Mouse (Mus musculus): ENCODE data around the gene Usp54. TPM values are rescaled to one million over a fixed set of nuclear protein-coding genes. Genes with fewer than 3 reads are reported as not detected.
"Not testable (repeated sequence)": the region's sequence is repeated elsewhere in the genome, so short reads cannot be mapped to it uniquely, and the experiment has no call there.

The Usp54 gene
- polyA plus RNA-seq, 1 experiment = 1.5 TPM

DNA sequence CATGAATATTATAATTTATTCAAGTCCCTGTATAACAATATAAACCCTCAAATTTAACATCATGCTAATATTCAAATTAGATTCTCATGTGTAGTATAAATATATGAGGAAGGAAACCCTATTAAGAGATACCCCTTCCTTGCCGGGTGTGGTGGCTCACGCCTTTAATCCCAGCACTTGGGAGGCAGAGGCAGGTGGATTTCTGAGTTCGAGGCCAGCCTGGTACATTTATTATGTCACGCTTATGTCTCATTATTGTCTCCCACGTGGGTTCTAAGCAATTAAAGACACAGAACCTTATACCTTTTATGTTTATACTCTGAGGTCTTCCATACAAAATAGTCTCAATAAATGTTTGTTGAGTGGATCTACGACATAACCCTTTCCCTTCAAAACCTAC, 2.2 kb downstream of the Usp54 start:
- no peaks in the 10 kb centered on the region for H3K4me1 ChIP-seq (ENCODE audit: control insufficient read depth, insufficient read depth, insufficient read length, low read length)
- H3K27ac ChIP-seq (replicated peaks; ENCODE audit: low read depth, low read length) = no peak overlapping the region
- H3K4me3 ChIP-seq (ENCODE audit: insufficient read depth, low read depth, low read length) = no peak overlapping the region

DNA sequence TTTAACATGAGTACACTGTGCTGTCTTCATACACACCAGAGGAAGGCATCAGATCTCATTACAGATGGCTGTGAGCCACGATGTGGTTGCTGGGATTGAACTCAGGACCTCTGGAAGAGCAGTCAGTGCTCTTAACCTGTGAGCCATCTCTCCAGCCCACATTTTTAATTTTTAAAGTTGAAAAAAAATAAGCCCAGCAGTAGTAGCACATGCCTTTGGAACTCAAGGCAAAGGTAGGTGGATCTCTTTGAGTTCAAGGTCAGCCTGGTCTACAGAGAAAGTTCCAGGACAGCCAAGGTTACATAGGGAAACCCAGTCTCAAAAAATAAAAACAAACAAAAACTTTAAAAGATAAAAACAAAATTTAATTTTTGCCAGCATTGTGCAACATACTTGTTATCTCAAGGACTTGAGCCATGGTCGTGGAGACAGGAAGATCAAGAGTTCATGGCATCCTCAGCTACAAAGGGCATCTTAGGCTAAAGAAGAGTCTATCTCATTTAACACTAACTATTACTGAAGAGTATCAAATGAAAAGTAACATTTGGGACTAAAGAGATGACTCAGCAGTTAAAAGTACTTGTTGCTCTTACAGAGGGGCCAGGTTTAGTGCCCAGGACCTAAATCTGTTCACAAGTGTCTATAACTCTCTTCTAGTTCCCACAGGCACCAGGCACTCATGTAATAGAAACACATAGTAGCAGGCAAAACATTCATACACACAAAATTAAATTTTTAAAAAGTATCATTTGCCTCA, 2.9 kb downstream of the Usp54 start:
- Histone ChIP-seq H3K4me1 (ENCODE audit: control insufficient read depth, insufficient read depth, insufficient read length, low read length) (no peaks in the 10 kb centered on the region), H3K4me3 (ENCODE audit: insufficient read depth, low read depth, low read length) (no peak overlapping the region)

DNA sequence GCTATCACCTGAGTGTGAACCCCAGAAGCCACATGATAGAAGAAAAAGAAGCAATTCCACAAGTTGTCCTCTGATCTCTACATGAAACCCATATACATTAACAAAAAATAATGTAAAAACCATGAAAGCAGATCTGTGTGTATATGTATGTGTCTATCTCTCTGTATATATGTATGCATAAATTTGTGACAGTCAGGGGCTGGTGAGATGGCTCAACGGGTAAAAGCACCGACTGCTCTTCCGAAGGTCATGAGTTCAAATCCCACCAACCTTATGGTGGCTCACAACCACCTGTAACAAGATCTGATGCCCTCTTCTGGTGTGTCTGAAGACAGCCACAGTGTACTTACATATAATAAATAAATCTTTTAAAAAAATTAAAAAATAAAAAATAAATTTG, 3.9 kb downstream of the Usp54 start:
- not testable (repeated sequence) for H3K27ac ChIP-seq (replicated peaks; ENCODE audit: low read depth, low read length); H3K4me1 ChIP-seq (ENCODE audit: control insufficient read depth, insufficient read depth, insufficient read length, low read length); H3K4me3 ChIP-seq (ENCODE audit: insufficient read depth, low read depth, low read length)

More for the DNA sequence above, 2.9 kb downstream of the Usp54 start:
- no peak overlapping the region for H3K27ac ChIP-seq (replicated peaks; ENCODE audit: low read depth, low read length)

DNA sequence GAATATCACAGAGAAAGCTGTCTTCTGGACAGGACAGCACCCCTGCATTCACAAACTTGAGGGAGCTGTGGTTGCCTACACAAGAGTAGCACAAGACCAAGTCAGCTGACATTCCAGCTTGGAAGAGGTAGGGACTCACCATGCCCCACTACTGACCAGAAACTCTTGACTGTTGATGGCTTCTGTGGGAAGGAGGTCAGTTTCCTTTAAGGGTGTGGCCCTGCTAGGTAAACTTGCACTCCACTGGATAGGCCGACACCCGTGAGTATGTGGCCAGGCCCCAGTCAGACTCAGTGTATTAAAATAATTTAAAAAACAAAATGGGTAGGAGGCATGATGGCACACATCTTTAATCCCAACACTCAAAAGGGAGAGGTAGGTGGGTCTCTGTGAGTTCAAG, 5.3 kb downstream of the Usp54 start:
- no peak overlapping the region for H3K27ac ChIP-seq (replicated peaks; ENCODE audit: low read depth, low read length)
- no peak overlapping the region for H3K4me3 ChIP-seq (ENCODE audit: insufficient read depth, low read depth, low read length)
- no peaks in the 10 kb centered on the region for H3K4me1 ChIP-seq (ENCODE audit: control insufficient read depth, insufficient read depth, insufficient read length, low read length)

DNA sequence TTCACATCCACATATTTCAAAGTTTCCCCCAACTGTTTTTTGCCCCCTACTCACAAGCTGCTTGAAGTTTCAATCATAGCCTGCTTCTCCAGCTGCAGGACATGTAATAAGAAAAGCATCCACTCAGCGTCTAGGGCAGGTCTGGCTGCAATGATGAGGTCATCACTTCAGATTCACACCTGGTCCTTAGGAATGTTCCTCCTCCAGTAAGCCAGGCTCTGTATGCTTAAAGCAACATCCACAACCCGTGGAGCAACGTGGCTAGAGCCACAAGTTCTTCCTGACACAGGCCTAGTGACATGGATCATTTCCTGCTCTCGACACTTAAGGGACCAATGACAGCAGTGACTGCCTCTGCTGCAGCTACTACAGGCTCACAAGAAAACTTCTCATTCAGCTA, 9.6 kb downstream of the Usp54 start:
- no peaks in the 10 kb centered on the region for H3K4me1 ChIP-seq (ENCODE audit: control insufficient read depth, insufficient read depth, insufficient read length, low read length)

DNA sequence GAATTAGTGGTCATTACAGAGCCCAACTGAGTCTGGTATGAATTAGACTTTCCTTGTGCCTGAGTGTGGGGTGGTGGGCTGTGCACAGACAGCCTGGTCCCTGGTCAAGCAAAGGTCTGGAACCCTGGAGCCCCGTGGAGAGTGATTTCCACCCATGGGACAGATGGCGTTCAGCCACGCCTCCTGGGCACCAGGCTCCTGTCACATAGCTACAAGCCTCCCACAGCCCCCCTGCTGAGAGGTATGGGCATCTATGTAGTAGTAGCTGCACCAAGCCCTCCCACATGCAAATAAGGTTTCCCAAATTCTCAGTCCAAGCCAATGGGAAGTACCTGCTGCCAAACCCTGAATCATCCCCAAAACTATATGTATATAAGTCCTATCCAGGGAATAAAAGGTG, 13.9 kb downstream of the Usp54 start:
- Histone ChIP-seq H3K4me1 (ENCODE audit: control insufficient read depth, insufficient read depth, insufficient read length, low read length) (no peaks in the 10 kb centered on the region), H3K27ac (replicated peaks; ENCODE audit: low read depth, low read length) (no peak overlapping the region), H3K4me3 (ENCODE audit: insufficient read depth, low read depth, low read length) (no peak overlapping the region)

More for the DNA sequence above, 9.6 kb downstream of the Usp54 start:
- no peak overlapping the region for H3K4me3 ChIP-seq (ENCODE audit: insufficient read depth, low read depth, low read length)
- no peak overlapping the region for H3K27ac ChIP-seq (replicated peaks; ENCODE audit: low read depth, low read length)

DNA sequence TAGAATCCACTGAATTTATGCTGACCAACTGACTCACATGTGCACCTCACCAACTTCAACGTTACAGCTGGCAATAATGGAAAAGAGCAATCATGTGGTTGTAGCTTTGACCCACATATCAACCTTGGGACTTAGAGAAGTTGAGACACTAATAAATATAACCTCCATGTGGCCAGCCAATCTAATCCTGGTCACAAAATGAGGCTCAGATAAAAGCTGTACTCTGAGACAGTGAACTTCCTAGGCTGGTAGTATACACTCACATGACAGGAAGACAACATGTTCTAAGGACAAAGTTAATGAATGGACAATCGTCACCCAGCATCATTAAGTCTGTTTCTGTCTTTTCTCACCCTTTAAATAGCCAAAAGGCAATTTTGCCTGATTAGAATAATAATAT, 14.4 kb downstream of the Usp54 start:
- Histone ChIP-seq H3K4me3 (ENCODE audit: insufficient read depth, low read depth, low read length) (no peak overlapping the region), H3K27ac (replicated peaks; ENCODE audit: low read depth, low read length) (no peak overlapping the region), H3K4me1 (ENCODE audit: control insufficient read depth, insufficient read depth, insufficient read length, low read length) (no peaks in the 10 kb centered on the region)

DNA sequence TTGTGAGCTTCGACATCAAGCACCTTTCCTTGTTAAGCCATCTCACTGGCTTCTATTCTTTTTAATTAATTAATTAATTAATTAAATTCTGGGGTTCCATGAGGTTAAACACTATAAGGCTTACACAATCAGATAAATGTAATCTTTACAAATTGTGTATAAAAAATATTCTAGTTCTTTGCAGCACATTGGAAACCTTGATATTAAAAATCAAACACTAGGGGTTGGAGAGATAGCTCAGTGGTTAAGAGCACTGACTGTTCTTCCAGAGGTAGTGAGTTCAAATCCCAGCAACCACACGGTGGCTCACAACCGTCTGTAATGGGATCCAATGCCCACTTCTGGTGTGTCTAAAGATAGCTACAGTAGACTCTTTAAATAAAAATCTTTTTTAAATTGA, 18.0 kb downstream of the Usp54 start:
- H3K27ac ChIP-seq (replicated peaks; ENCODE audit: low read depth, low read length) = no peak overlapping the region
- H3K4me3 ChIP-seq (ENCODE audit: insufficient read depth, low read depth, low read length) = no peak overlapping the region
- H3K4me1 ChIP-seq (ENCODE audit: control insufficient read depth, insufficient read depth, insufficient read length, low read length) = no peaks in the 10 kb centered on the region; the same call in 1 of the 2 replicates

DNA sequence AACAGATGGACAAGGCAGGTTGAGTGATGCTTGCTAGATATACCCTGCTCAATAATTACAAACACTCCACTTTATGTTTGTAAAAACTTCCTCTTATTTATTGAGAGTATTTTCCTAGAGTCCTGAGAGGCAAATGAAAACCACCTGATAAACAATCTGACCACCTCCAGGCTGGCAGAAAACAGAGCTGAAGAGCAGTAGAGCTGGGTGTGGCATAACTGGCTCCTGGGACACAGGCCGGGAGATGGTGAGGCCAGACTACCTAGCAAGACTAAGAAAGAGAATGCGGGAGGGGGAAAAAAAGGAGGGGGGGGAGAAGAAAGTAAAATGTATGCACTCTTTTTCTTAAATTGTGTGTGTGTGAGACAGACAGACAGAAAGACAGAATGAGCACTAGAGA, 18.5 kb downstream of the Usp54 start:
- no peak overlapping the region for H3K27ac ChIP-seq (replicated peaks; ENCODE audit: low read depth, low read length)
- H3K4me1 ChIP-seq (ENCODE audit: control insufficient read depth, insufficient read depth, insufficient read length, low read length) = no peaks in the 10 kb centered on the region; the same call in 1 of the 2 replicates
- H3K4me3 ChIP-seq (ENCODE audit: insufficient read depth, low read depth, low read length) = no peak overlapping the region

DNA sequence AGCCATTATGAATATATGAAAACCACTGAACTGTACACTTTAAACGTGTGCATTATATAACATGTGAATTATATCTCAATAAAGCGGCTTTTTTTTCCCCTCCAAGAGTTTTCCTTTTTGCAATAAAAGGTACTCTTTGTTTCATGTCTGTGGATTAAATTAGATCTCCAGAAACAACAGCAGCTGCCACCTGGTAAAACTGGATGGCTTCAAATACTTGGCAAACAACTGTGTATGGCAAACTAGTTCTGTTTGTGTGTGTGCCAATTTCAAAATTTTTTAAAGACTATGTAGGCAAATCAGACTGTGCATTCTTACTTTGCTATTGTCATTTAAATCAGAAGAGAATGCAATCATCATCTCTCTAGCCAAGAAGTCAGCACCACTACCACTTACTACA, 19.0 kb downstream of the Usp54 start:
- Histone ChIP-seq H3K4me3 (ENCODE audit: insufficient read depth, low read depth, low read length) (no peak overlapping the region), H3K4me1 (ENCODE audit: control insufficient read depth, insufficient read depth, insufficient read length, low read length) (no peaks in the 10 kb centered on the region; the same call in 1 of the 2 replicates), H3K27ac (replicated peaks; ENCODE audit: low read depth, low read length) (no peak overlapping the region)

DNA sequence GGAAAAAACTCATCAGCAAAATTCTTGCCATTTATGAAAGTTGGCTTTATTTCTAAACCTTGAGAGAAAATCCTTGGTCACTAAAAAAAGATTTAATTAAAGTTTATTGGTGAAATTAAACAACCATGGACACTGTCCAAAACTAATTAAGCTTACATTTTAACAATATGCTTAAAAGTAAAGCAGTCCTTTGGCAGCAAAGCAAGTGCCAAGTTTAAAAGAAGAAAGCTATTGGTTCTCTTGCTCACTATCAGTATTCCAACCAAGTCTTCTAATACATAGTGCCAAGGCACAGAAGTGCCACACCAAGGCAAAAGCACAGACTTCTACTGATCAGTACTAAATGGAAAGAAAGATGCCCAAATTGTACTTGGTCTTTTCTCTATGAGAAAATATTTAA, 21.7 kb downstream of the Usp54 start:
- Histone ChIP-seq H3K4me3 (ENCODE audit: insufficient read depth, low read depth, low read length) (no peak overlapping the region), H3K4me1 (ENCODE audit: control insufficient read depth, insufficient read depth, insufficient read length, low read length) (no peaks in the 10 kb centered on the region; the same call in 1 of the 2 replicates), H3K27ac (replicated peaks; ENCODE audit: low read depth, low read length) (no peak overlapping the region)

DNA sequence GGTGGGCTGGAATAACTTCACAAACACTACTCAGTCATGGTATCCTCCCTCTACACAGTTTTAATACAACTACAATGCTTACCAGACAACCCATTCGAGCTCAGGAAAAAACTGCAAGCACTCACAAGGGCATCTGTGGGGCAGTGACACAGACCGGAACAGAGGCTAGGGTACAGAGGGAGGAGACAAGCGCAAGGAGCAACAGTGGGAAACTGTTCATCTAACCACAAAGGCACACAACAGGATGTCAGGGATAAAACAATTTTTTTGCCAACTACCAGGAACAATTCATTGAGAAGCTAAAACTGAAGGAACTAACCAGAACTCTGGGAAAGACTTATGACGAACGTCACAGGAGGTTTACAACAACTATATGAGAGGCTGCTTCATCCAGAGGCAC, 22.7 kb downstream of the Usp54 start:
- Histone ChIP-seq H3K4me1 (ENCODE audit: control insufficient read depth, insufficient read depth, insufficient read length, low read length) (no peaks in the 10 kb centered on the region; the same call in 1 of the 2 replicates), H3K27ac (replicated peaks; ENCODE audit: low read depth, low read length) (no peak overlapping the region), H3K4me3 (ENCODE audit: insufficient read depth, low read depth, low read length) (no peak overlapping the region)

DNA sequence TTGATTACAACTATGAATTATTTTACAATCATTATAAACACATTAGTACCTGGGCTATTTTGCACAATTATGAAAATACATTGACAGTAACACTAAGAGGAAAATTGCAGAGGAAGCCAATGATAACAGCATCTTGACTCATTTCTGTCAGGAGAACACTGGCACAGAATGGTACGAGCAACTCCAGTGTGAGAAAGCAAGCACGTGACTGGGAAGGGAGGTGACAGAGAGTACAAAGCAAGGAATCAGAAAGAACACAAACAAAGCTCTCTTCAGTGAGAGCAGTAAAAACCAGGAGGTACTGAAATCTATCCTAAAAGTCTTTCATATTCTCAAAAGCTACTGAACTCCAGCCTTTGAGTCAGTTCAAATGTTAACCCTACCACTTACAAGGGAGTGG, 24.4 kb downstream of the Usp54 start:
- Histone ChIP-seq H3K4me3 (ENCODE audit: insufficient read depth, low read depth, low read length) (no peak overlapping the region), H3K4me1 (ENCODE audit: control insufficient read depth, insufficient read depth, insufficient read length, low read length) (no peaks in the 10 kb centered on the region; the same call in 1 of the 2 replicates), H3K27ac (replicated peaks; ENCODE audit: low read depth, low read length) (no peak overlapping the region)

DNA sequence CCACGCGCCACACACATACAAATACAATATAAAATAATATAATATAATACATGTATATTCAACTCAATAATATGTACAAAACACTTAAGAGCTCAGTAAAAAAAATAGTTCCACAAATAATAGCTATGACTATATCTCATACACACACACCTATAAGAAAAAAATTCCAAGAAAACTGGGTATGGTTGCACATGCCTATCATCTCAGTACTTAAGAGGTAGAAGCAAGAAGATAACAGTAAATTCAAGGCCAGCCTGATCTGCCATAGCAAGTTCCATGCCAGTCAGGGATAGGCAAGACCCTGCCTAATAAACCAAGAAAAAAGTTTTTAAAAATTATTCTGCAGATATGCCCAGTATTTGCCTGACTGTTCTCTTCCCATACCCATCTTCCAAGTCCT, 25.8 kb downstream of the Usp54 start:
- no peak overlapping the region for H3K27ac ChIP-seq (replicated peaks; ENCODE audit: low read depth, low read length)
- H3K4me3 ChIP-seq (ENCODE audit: insufficient read depth, low read depth, low read length) = no peak overlapping the region
- no peaks in the 10 kb centered on the region; the same call in 1 of the 2 replicates for H3K4me1 ChIP-seq (ENCODE audit: control insufficient read depth, insufficient read depth, insufficient read length, low read length)

DNA sequence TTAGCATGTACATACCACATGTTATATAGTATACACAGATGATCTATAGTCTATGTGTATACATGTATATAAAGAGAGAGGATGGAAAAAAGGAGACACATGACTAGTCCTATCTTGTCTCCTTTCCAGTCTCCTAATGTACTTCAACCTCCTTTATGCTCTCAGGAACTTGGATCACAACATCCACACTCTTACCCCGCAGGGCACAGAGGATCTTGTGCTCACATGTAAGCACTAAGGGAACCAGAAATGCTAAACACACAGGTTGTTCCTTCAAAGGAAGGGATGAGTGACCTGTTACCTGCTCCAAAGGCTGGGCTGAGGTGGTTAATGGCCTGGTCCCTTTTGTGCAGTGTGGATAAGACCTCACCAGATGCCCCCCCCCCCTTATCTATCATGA, 28.0 kb downstream of the Usp54 start:
- no peak overlapping the region for H3K27ac ChIP-seq (replicated peaks; ENCODE audit: low read depth, low read length)
- H3K4me1 ChIP-seq (ENCODE audit: control insufficient read depth, insufficient read depth, insufficient read length, low read length) = no peaks in the 10 kb centered on the region; the same call in 1 of the 2 replicates
- H3K4me3 ChIP-seq (ENCODE audit: insufficient read depth, low read depth, low read length) = no peak overlapping the region

DNA sequence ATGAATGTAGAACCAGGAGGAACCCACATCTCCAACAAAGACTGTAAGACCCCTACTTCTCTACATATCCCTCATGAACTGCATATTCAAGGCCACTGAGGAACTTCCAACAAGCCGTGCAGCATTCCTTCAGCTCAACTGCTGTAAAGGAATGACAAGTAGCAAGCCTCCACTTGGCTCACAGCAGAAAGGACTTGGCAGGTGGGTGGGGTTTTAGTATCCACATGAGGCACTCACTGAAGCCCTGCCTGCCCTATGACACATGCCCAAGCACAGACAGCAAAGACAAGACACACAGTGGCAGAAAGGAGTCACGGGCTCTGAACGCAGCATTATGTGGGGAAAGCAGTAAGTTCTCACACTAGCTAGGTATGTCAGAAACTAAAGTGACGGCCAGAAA, 30.7 kb downstream of the Usp54 start:
- no peak overlapping the region for H3K4me3 ChIP-seq (ENCODE audit: insufficient read depth, low read depth, low read length)
- H3K27ac ChIP-seq (replicated peaks; ENCODE audit: low read depth, low read length) = no peak overlapping the region
- peaks cover 5% of the 10 kb centered on the region; the same call in 1 of the 2 replicates for H3K4me1 ChIP-seq (ENCODE audit: control insufficient read depth, insufficient read depth, insufficient read length, low read length)

Measured in brown adipose tissue, adult 24 weeks (tissue).